Mouse (Mus musculus): ENCODE results near the gene Osbpl9. TPM values are rescaled to one million over a fixed set of nuclear protein-coding genes. Genes with fewer than 3 reads are reported as not detected.

Gene Osbpl9
- total RNA-seq, 2 experiments from 2014 or later = 97.8 to 104 TPM

DNA sequence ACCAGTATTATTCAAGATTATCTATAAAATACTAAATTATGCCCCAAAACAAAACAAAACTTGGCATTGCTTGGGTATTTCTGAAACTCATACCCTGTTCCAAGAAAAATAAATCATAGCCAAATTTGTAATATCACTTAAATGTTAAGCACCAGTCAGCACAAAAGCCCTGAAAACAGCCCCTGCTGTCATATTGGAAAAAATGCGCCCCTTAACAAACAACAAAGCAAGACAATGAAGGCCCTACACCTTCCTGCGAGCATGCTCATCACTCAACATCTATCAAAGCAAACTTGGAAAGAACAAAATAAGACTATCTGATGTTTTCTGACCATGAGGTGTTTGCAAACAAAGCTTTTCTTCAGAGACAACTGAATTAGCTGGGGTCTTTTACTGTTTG, 91.1 kb downstream of the Osbpl9 start:
- DNase-seq = no peak
- intact Hi-C loops (cut with DNase I) = no loop called here

DNA sequence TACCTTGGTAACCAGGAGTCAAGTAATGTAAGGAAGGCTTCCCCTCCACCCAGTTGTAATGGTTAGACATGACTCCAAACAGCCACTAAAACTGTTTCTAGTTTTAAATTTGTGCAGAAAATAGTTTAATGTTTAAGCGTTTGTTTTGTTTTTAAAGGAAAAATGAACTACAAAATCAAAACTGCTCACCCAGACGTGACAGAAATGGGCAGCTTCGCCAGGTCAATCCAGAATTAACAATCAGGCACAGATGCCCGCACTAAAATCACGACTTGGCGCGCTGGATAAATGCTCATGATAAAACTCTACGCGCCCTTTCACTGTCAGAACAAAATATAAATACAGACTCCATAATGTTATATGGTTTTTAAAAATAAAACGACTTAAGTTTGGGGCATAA, 92.4 kb downstream of the Osbpl9 start:
- no peak for DNase-seq
- intact Hi-C loops (cut with DNase I) = no loop called here

DNA sequence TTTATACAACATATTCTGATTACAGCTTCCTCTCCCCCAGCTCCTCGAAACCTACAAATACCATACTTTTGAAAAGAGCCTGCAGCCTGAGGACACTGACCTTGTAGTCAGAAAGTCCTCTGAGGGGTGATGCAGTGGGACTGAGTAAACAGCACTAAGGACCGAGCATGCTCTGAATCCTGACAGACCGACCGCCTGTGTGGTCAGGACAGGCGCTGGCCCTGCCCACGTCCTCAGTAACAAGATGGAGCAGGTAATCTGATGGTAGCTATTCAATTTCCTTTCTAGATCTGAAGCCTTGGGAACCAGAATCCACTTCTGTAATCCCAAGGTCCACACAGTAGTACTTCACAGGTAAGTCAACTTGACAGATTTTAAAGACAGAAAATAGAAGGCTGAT, 93.1 kb downstream of the Osbpl9 start:
- intact Hi-C loops (cut with DNase I) = no loop called here

DNA sequence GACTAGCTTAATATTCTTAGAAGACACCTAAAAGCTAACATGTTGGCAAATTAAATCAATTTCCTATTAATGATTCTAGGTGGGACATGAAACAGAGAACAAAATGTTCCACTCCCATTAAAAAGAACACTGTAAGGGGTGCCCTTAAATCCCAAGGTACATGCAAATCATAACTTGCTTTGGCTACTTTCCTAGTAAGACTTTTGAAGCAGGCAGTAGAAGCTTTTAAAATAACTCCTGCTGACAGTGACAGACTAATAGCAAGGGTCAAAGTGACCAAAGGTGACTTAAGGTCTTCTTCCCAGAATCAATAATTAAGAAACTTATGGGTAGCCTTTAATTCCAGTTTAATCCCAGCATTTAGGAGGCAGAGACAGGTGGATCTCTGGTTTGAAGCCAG, 95.5 kb downstream of the Osbpl9 start:
- intact Hi-C loops (cut with DNase I) = no loop called here
- no peak for DNase-seq

More for the DNA sequence above, 93.1 kb downstream of the Osbpl9 start:
- no peak for DNase-seq

DNA sequence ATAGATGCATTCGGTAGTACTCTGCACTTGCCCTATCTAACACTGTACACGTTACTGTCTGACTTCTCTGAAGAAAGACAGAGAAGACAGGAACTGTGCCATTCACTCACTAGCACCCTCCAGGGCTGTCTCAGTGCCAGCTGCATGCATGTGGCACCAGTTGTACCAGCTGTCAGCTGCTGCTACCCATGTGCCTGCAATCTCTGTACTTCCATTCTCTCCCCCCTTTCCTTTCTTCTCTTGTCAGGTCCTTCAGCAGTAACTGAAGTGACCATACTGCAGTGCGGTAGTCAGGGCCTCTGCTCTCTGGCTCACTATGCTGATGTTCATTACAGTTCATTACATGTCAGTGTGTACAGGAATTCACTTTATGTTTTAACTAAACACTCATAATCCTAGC, 96.0 kb downstream of the Osbpl9 start:
- intact Hi-C loops (cut with DNase I) = no loop called here
- peak in 1 of 2 experiments; percentile 39 for DNase-seq

DNA sequence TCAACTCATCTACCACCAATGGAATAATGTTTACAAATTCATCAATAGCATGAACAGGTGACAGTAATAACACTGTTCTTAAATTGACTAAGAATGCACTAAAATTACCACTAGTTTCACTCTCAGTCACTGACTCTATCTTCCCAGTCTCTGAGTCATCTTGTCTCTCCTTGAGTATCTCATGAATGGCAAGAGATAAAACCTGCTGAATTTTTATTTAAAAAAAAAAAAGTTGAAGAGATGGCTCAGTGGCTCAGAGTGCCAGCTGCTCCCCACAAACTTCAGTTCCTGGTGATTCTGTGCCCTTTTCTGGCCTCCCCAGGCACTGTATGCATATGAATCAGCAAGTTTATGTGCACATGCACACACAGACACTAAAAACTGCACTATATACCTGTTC, 96.8 kb downstream of the Osbpl9 start:
- DNase-seq = no peak
- intact Hi-C loops (cut with DNase I) = no loop called here

DNA sequence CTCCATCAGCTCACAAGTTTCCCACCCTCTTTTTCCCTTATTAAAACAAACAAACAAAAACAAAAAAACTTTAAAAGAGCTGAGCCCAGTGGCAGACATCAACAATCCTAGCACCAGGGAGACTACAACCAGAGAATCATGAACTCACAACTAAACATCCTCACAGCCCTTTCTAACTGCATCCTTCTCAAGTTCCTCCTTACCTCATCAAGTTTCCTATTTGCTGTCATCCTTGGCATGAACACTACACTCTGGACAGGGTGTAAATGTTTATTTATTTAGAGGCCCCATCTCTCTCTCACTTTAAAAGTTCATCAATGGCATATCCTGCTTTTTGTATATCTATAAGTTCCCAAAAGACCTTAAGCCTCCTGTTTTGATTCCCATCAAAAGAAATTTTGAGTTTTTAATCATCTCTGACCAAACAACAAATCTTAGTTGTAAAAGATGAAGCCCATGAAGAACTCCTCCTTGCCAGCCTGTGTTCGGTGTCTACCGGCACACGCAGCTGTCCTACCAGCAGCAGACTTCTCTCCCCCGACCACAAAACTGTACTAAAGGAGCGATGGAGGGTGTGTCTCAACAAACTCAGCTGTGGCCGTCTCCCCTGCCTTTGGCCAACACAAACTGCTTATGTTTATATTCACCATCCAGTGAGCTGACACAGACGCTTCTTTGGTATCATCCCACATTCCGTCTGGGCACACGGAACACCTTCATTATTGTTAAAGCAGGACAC, 98.8 kb downstream of the Osbpl9 start:
- intact Hi-C loops (cut with DNase I) = no loop called here
- DNase-seq = no peak

DNA sequence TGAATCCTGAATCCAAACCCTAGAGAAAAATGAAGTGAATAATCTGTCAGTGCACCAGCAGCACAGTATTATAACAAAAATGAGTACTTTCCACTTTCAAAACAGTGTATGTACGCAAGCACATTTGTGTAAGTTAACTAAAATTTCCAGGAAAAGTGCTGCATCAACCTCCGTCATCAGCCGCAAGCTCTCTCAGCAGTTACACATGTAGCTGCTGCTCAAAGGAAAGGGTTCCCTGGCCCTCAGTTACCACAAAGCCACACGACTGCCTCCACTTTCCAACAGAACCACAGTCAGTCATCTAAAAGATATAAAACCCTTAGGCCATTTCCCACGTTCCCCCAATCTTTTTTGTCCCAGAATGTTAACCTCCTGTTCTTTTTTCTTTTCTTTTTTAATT, 99.5 kb downstream of the Osbpl9 start:
- intact Hi-C loops (cut with DNase I) = no loop called here
- no peak for DNase-seq

DNA sequence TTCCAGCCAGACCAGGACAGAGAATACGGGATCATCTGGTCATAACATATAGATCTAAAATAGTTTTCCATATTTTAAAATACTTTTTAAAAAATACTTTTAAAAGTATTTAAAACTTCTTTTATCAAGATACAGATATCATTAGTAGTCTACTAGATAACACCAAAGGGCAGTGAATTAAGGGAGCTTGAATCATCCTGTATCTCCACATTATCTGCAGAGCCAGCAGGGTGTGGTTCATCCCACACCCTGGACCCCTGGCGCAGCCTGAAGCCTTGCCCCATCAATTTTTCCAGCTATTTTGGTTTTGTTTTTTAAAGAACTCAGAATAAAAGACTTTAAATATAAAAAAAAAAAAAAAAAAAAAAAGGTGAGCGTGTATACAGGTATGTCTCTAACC, 103.2 kb downstream of the Osbpl9 start:
- intact Hi-C loops (cut with DNase I) = no loop called here
- DNase-seq = no peak

DNA sequence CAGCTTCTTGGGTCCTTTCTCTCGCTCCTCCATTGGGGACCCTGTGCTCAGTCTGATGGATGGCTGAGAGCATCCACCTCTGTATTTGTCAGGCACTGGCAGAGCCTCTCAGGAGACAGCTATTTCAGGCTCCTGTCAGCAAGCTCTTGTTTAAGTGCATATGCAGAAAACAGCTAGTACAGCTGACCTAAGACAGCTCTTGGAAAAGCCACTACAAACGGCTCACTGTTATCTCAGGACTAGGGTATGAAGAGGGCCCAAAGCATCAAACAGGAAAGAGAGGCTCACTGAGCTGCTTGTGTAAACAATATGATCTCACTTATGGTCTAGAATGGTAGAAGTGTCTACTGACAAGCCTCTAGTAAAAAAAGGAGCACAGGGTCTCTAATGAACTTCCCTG, 107.8 kb downstream of the Osbpl9 start:
- intact Hi-C loops (cut with DNase I) = loop anchor here (5.0 kb wide), 1 partner anchor 38 kb away; no protein-coding TSS in a partner anchor
- no peak for DNase-seq

DNA sequence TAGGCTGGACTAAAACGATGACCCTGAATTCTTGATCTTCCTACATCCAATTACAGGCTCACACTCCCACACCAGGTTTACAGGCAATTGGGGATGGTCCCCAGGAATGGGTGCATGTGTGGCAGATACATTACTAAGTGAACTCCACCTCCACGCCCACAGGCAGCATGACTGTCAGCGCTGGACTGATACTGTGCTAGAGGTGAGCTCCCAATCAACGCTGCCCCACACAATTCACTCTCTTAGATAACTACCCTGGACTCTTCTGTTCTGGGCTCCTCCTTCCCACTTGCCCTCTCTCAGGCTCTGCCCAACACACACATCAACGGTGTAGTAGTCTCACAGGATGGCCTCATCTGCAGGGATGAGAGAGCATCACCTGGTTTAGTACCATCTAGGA, 109.7 kb downstream of the Osbpl9 start:
- intact Hi-C loops (cut with DNase I) = loop anchor here (5.0 kb wide), 1 partner anchor 40 kb away; no protein-coding TSS in a partner anchor

DNA sequence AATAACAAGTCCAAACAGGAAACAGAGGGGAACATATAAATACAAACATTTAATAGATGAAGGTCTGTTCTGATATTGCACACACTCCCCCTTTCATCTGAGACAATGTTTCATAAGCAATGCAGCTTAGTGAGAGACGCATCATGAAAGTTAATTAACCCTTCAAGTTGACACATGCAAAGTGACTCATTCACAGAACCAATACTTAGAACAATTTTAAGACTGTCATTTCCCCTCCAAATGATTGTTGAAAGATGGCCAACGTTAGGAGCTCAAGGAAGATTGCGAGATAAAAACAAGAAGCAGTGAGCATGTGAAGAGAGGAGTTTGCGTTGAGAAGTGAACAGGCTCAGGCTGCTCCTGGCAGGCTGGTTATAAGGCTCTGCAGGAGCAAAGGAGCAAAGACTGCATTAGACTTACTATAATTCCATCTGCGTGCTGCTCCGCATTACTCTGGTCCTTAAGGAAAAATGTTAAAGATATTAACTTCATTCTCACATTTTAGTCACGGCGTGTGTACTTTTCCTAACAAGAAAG, 110.8 kb downstream of the Osbpl9 start:
- intact Hi-C loops (cut with DNase I) = loop anchor here (5.0 kb wide), 1 partner anchor 41 kb away; no protein-coding TSS in a partner anchor
- no peak for DNase-seq

More for the DNA sequence above, 109.7 kb downstream of the Osbpl9 start:
- no peak for DNase-seq

DNA sequence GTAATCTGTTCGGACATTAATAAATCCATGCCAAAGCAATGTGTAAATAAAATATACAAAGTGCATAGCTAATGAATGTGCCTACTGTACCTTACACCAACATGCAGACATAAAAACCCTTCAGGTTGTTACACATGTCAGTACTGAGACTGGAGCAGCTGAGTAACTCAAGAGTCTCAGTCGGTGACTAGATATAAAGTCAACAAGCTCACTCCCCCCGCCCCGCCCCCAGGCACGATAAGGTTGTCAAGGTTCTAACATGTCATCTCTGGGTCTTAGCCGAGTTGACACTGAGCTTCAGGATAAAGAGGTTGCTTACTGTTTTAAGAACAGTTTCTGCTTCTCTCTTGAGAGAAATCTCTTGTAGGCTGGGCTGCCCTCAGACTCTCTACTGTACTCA, 112.1 kb downstream of the Osbpl9 start:
- intact Hi-C loops (cut with DNase I) = loop anchor here (5.0 kb wide), 1 partner anchor 42 kb away; no protein-coding TSS in a partner anchor
- DNase-seq = no peak

DNA sequence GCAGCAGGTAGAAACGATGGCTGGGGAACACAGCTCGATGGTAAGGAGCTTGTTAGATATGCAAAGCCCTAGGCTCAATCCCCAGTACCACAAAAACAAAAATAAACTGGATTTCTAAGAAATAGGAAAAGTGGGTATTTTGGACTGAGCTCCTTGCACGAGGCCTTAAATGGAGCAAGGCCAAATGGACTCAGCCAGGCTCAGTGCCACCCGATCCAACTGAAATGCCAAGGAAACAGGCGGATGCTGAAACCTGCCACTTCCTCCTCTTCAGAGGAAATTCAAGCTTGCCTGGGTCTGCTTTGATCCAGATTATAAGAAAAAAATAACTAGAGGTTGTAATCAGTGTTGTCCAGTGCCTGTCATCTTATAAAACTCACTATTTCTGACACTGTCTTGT, 112.9 kb downstream of the Osbpl9 start:
- intact Hi-C loops (cut with DNase I) = no loop called here

DNA sequence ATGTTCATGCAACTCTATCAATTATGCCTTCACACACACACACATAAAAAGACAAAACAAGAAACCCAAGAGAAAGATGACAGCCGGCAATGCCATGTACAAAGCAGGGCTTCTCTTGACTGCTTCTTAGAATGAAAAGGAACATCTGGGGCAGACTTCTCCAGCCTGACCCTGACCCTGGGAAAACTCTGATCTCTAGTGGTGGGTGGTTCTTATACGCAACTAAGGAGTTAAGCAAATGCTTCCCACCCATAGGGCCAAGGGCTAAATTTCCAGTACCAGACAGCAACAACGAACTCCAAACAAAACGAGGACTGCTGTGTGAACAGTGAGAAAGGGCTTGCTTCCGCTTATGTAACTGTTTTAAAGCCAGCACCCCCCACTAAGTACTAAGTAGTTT, 122.0 kb downstream of the Osbpl9 start:
- intact Hi-C loops (cut with DNase I) = no loop called here
- no peak for DNase-seq

More for the DNA sequence above, 112.9 kb downstream of the Osbpl9 start:
- DNase-seq = no peak

DNA sequence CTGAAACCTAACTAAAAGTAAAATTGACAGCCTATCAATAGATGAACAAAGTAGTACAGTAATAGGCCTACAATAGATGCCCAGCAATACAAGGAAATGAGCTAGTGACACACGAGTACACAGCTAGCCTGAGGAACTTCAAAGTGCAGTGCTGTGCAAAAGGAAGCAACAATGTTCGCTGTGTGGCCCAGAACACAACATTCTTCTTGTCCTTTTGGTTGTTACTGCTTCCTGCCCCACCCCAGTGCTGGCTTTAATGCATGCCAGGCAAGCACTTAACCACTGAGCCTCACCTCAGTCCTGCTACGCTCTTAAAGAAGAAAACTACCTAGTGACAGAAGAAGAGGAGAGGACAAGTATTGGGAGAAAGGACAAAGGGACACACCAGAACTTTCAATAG, 122.4 kb downstream of the Osbpl9 start:
- intact Hi-C loops (cut with DNase I) = no loop called here
- no peak for DNase-seq

DNA sequence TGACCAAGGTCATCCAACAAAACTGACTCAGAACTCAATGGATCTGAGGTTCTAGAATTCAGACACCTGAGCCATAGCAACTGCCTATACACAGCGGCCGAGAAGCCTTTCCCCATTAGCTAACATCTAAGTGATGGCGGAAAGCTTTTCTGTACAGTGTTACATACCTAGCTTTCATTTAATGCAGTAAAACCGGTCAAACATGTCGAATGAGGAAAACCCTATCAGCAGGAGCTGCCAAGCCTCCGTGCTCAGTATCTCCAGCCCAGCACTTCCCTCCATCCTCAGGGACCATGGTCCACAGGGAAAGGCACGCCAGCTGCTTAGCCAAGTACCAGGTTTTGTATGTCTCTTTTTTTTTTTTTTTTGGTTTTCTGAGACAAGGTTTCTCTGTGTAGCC, 123.1 kb downstream of the Osbpl9 start:
- DNase-seq = no peak
- intact Hi-C loops (cut with DNase I) = no loop called here

DNA sequence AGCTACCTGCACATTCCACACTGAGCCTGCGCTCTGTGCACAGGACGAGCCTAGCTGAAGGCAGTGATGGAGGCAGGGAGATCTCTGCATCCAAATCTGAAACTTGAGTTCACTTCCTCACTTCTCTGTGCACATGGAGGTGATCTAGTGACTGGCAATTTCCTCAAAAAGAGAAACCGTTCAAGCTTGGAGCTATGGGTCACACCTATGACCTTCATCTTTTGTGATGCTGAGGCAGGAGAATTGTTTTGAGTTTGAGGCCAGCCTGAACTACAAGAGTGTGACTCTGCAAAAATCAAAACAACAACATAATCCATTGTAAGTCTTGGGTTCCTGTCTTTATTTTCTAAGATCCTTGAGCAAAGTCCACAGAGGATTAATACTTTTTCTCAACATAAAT, 128.8 kb downstream of the Osbpl9 start:
- DNase-seq = no peak
- intact Hi-C loops (cut with DNase I) = no loop called here

DNA sequence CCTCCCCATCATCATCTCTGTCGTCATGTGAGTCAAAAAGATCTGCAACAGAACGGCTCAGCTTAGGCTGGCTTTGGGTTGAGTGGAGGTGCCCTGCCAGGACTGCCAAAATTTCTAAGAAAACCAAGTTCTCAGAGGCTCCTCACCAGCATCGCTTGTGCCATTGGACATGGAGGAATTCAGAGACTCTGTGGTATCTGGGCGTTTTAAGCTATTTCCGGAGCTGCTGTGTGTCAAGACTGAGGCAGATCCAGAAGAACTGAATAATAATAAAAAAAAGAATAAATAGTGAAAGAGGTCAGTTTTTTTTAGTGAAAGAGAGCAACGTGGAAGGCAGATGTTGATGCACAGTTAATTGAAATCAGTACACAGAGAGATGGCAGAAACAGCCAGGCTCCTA, 129.2 kb downstream of the Osbpl9 start:
- intact Hi-C loops (cut with DNase I) = no loop called here
- no peak for DNase-seq

DNA sequence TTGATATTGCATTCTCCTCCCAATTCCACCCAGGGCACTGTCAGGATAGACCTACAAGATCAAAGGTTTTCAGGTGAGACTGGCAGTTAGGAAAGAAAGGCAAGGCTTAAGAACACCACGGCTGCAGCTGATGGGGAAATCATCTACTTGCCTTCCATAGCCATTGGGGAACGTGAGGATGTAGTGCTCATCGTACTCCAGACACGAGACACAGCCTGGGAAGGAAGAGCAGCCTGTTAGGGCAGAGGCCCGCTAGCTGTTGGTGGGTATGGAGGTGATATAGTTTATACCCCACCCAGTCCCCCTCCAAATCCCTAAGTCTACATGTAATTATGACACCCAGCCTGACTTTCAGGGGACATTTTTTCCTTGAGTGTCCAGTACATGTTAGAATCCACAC, 136.4 kb downstream of the Osbpl9 start:
- DNase-seq = no peak
- intact Hi-C loops (cut with DNase I) = loop anchor here (5.0 kb wide), 1 partner anchor 102 kb away; no protein-coding TSS in a partner anchor

DNA sequence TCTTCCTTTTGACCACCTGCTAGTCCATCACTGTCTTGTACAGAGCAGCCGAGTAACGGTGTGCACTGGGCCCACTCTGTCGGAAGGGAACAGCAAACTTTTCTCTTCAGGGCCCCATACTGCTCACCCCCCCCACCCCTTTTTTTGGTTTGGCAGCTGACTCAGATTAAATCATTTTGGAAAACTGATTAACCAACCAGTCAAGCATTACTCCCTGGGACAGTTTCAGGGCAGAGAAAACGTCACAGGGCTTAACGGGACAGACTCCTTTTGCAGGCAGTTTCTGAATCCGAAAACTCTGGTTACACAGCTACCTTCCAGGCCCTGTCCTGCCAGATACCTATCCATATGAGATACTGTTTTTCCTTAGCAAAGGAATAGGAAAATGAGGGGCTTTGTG, 137.1 kb downstream of the Osbpl9 start:
- intact Hi-C loops (cut with DNase I) = loop anchor here (5.0 kb wide), 1 partner anchor 102 kb away; no protein-coding TSS in a partner anchor
- DNase-seq = no peak

DNA sequence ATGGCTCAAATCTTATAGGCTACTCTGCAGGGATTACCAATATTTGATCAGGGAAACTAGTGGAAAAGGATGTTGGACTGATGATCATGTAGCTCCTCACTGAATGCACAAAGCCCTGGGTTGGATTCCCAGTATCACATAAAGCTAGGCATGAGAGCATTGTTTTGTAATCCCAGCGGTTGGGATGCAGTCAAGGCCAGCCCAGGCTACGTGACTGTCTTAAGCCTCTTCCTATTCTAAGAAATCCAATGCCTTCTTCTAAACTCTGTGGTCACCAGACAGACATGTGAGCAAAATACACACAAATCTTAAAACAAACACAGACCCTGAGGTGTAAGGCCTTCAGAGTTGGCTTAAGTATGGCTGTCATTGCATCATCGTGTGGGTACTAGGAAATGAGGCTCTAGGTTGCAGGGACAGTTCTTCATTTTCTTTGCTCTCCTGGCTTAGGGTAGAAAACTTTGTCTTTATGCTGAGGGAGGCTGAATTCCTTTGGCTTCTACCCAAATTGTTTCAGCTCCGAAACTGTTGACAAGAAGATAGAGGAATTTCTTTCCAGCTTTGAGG, 142.7 kb downstream of the Osbpl9 start:
- DNase-seq = no peak
- intact Hi-C loops (cut with DNase I) = no loop called here
